Mouse (Mus musculus): ENCODE results near the gene Myom1. TPM values are rescaled to one million over a fixed set of nuclear protein-coding genes. Genes with fewer than 3 reads are reported as not detected.

The Myom1 gene
- polyA plus RNA-seq, 1 experiment from 2014 or later: 2.8 TPM

GRCm38 (mm10) chr17:71169639-71170038 lies 167.2 kb downstream of the Myom1 start:
- no peaks in the 10 kb centered on the region for H3K9me3 ChIP-seq
- WGBS: 89% methylated on average over 1 of the region's 1 CpGs
- H3K27ac ChIP-seq: no peak overlapping the region
- H3K4me3 ChIP-seq: no peak overlapping the region
- H3K36me3 ChIP-seq: no peaks in the 10 kb centered on the region
- ATAC-seq (ENCODE audit: low FRiP score, low read depth): no peak
- no peaks in the 10 kb centered on the region for H3K27me3 ChIP-seq (replicated peaks)
- H3K4me2 ChIP-seq (replicated peaks): no peak overlapping the region
- no peaks in the 10 kb centered on the region for H3K4me1 ChIP-seq
- no peak overlapping the region for H3K9ac ChIP-seq

- Histone ChIP-seq H3K9ac (no peak overlapping the region), H3K9me3 (no peaks in the 10 kb centered on the region), H3K4me2 (replicated peaks) (no peak overlapping the region), H3K27ac (no peak overlapping the region), H3K4me1 (no peaks in the 10 kb centered on the region), H3K4me3 (no peak overlapping the region), H3K27me3 (replicated peaks) (no peaks in the 10 kb centered on the region), H3K36me3 (no peaks in the 10 kb centered on the region)
- no peak for ATAC-seq (ENCODE audit: low FRiP score, low read depth)
- 95% methylated on average over 4 of the region's 4 CpGs for WGBS
Observed at GRCm38 (mm10) chr17:71171161-71171560, 168.7 kb downstream of the Myom1 start.

Other genes starting within 250 kb of the Myom1 start
- 52.7 and 57.2 TPM in 2 replicates for gene Tgif1, start 149.1 kb upstream of the Myom1 start, polyA plus RNA-seq (2016; fragmentation: Nextera tagmentation; extraction: Ambion mirVana)
- 289 and 292 TPM in 2 replicates for gene Myl12a, start 245 bp downstream of the Myom1 start, polyA plus RNA-seq (2016; fragmentation: Nextera tagmentation; extraction: Ambion mirVana)
- gene Lpin2, start 179.9 kb downstream of the Myom1 start, polyA plus RNA-seq (2016; fragmentation: Nextera tagmentation; extraction: Ambion mirVana): 32.9 and 36.2 TPM in 2 replicates

Measured in neural tube, embryonic 12.5 days (tissue).